Mouse (Mus musculus) neural tube, embryonic 11.5 days (tissue): ENCODE results near the gene Golm1. TPM values are rescaled to one million over a fixed set of nuclear protein-coding genes. Genes with fewer than 3 reads are reported as not detected.

Experiments
- ATAC-seq: fragments of 200-750 bp; cut with Nextera tagmentation; 2 replicates; pipeline ENCODE4 v1.8.0; 2017; ENCODE audit warnings: moderate number of reproducible peaks, mild to moderate bottlenecking, moderate TSS enrichment, moderate library complexity; ENCODE audit not compliant: insufficient read depth, low FRiP score, low TSS enrichment
- DNase-seq: peaks from one replicate; pipeline ENCODE4 v3.0.0-alpha.2; 2015; ENCODE audit warnings: low spot score
- H3K27ac ChIP-seq: fragments of 300-500 bp; sonication (generic); 2 replicates; pipeline ENCODE4 v1.5.1; 2014; ENCODE audit warnings: low read depth, mild to moderate bottlenecking, low read length
- H3K27me3 ChIP-seq: fragments of 300-500 bp; sonication (generic); 2 replicates; pipeline ENCODE4 v1.6.1; 2014; ENCODE audit warnings: mild to moderate bottlenecking, low read length, mixed read lengths; ENCODE audit not compliant: control insufficient read depth, insufficient read depth
- H3K36me3 ChIP-seq: fragments of 300-500 bp; sonication (generic); 2 replicates; pipeline ENCODE4 v1.6.1; 2014; ENCODE audit warnings: mild to moderate bottlenecking, low read length, moderate library complexity, mixed read lengths; ENCODE audit not compliant: control insufficient read depth, insufficient read depth
- H3K4me1 ChIP-seq: fragments of 300-500 bp; sonication (generic); 2 replicates; pipeline ENCODE4 v1.6.1; 2014; ENCODE audit warnings: low read length, mixed read lengths; ENCODE audit not compliant: control insufficient read depth, insufficient read depth
- H3K4me2 ChIP-seq: fragments of 300-500 bp; sonication (generic); 2 replicates; pipeline ENCODE4 v1.6.1; 2014; ENCODE audit warnings: low read depth, mild to moderate bottlenecking, moderate library complexity
- H3K4me3 ChIP-seq: fragments of 300-500 bp; sonication (generic); 2 replicates; pipeline ENCODE4 v1.5.1; 2014; ENCODE audit warnings: low read depth, low read length
- H3K9ac ChIP-seq: fragments of 300-500 bp; sonication (generic); 2 replicates; pipeline ENCODE4 v1.6.1; 2014; ENCODE audit warnings: mild to moderate bottlenecking, low read length
- H3K9me3 ChIP-seq: fragments of 300-500 bp; sonication (generic); 2 replicates; pipeline ENCODE4 v1.6.1; 2016; ENCODE audit warnings: low read length; ENCODE audit not compliant: control insufficient read depth
- WGBS: fragments of 180-500 bp; shearing (Covaris S2); extraction: QIAGEN DNeasy Blood & Tissue Kit; methylation state at CpG from one replicate; pipeline ENCODE4 v1.1.7; 2014; 5-methylcytosine and 5-hydroxymethylcytosine counted together
- polyA plus RNA-seq: library from polyadenylated mRNA; unstranded; fragments of >200 nt; fragmentation: Nextera tagmentation; extraction: Ambion mirVana; gene quantifications from 2 replicates; pipeline ENCODE4 v1.2.1, GENCODE M21; 2014

Gene Golm1
- polyA plus RNA-seq, 1 experiment from 2014 or later: 142 TPM

DNA sequence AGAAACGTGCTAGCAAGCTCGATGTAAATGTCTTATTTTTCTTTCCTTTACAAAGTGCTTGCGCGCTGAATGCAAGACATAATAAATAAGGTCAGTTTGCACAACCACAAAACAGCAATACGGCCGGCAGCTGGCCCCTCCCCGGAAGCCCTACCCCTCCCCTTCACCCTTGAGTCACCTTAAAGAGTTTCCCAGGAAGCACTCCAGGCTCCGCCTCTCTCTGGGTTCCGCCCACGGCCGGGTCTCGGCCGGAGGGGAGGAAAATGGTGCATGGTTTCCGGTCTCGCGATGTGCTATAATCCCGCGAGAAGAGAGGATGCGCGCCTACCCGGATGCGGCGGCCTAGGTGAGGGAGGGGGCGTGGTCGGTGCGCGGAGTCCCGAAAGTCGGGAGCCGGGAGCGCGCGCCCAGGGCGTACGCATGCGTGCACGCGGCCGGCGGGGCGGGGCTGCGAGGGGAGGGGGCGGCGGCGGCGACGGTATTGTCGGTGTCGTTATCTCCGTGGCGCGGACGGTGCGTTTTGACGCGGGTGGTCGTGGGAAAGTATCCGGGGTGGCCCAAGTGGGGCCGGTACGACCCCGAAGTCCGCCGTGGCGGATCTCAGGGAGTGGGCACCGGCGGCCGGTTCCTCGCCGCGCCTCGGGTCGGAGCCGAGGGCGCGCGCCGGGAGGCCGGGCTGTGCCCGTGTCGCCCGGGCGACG lies 90.5 kb downstream of the Golm1 start, which contains the start of the genes Agtpbp1 and Naa35:
Gene Agtpbp1, minus strand, starts transcription at position 281 of the 701 bp plus-strand sequence.
Gene Naa35, plus strand, starts transcription at position 313 of the 701 bp plus-strand sequence.
- ATAC-seq: peak; percentile 98
- Histone ChIP-seq H3K4me2 (peak within 1 kb of the TSS; percentile 92), H3K27ac (0 out of 2 replicates have a peak within 1 kb of the TSS, but pooled peaks have one; percentile 35), H3K4me1 (peaks cover 11% of the 10 kb centered on the region), H3K4me3 (peak within 1 kb of the TSS; percentile 95), H3K9me3 (no peaks in the 10 kb centered on the region), H3K36me3 (peaks cover 4% of the 10 kb centered on the region; the same call in 1 of the 2 replicates), H3K9ac (peak within 1 kb of the TSS; percentile 91), H3K27me3 (no peaks in the 10 kb centered on the region)
- WGBS: under 1% methylated on average over 72 of the region's 83 CpGs
- DNase-seq: peak; percentile 99

Other genes starting within 250 kb of the Golm1 start
- gene Agtpbp1, start 90.6 kb downstream of the Golm1 start, polyA plus RNA-seq: 24.6 and 33.5 TPM in 2 replicates
- gene Naa35, start 90.6 kb downstream of the Golm1 start, polyA plus RNA-seq: 115 and 118 TPM in 2 replicates
- gene 4921517D22Rik, start 18.3 kb upstream of the Golm1 start, polyA plus RNA-seq: not detected in 2 replicates
- 0.04 TPM in 1 of 2 replicates, not detected in the other for gene Spata31d1a, start 34.5 kb upstream of the Golm1 start, polyA plus RNA-seq
- not detected in 2 replicates for gene Spata31d1b, start 36.5 kb upstream of the Golm1 start, polyA plus RNA-seq
- not detected in 2 replicates for gene Spata31d1d, start 55.9 kb upstream of the Golm1 start, polyA plus RNA-seq
- gene 1700014D04Rik, start 70.9 kb upstream of the Golm1 start, polyA plus RNA-seq: 0.09 TPM in 2 replicates
- 131 and 132 TPM in 2 replicates for gene Isca1, start 94.0 kb upstream of the Golm1 start, polyA plus RNA-seq
- gene Gm49354, start 106.4 kb upstream of the Golm1 start, polyA plus RNA-seq: not detected in 2 replicates
- 51.8 and 53.4 TPM in 2 replicates for gene Tut7, start 147.3 kb upstream of the Golm1 start, polyA plus RNA-seq